Mouse (Mus musculus) frontal cortex, adult 2 months (tissue): ENCODE results near the gene Zup1. TPM values are rescaled to one million over a fixed set of nuclear protein-coding genes. Genes with fewer than 3 reads are reported as not detected.
"Not testable (repeated sequence)": the region's sequence is repeated elsewhere in the genome, so short reads cannot be mapped to it uniquely, and the experiment has no call there.

ENCODE experiments used
- DNase-seq, 2 experiments: peaks; one replicate each; pipeline ENCODE4 v3.0.0; 2022; ENCODE audit warnings: low spot score in 1 of 2; ENCODE audit errors: extremely low spot score in 1 of 2
- polyA plus RNA-seq: library from polyadenylated mRNA; depleted of rRNA; stranded (reverse); fragments of >200 nt; gene quantifications from 2 replicates; pipeline ENCODE4 v1.2.3, GENCODE M21; 2012; rRNA removed

Zup1 gene
- polyA plus RNA-seq: 6.8 and 8.3 TPM in 2 replicates

DNA sequence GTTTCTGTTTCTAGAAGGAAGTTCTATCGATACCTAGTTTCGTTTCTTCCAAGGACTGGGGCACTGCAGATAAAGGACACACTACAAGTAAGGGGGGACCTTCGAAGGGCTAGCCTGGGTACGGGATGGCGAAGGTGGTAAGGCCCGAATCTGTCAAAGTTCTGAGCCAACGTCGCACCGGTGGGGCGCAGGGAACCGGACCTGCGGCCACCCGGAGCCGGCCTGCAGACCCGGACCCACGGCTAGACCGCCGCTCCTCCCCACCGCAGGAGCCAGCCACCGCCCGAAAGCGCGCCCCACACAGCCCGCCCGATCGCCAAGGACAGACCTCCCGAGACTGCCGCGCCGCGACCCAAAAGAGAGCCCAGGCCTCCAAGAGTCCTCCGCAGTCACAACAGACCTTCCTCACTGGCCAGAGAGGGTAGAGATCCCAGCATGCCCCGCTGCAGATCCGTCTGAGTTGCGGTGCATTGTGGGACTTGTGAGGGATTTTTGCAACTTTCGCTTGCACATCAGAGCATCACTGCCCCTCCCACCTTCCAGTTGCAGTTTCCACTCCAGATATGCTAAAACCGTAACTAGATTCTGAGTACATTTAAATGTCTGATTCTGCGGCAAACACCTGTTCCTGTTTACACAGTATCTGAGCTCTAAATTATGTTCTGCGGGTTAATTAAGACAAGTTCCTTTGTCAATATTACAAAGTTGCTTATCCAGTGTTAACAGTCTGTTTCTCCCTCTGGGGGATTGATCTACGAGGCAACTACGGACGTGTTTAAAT is at the start of gene Zup1:
TSS of gene Zup1 (minus strand) at position 467 of the 781 bp plus-strand sequence.
- peak; percentile 69 to 91 for DNase-seq

DNA sequence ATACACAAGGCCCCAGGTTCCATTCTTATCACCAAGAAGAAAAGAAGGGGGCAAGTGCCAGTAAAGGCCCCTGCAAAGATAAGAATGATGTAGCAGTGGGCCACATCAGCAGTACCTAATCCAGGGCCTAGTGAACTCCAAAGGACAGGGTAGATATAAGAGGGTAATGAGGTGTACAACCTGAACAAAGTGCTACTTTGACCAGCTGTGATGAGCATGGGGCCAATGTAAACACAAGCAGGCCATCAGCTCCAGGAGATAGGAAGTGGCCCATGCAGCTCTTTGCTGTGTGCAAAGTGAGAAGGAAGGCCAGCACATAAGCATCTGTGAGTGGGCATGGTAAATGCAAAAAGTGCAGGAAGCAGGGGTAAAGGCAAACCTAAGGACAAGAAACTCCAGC is 47.3 kb upstream of the Zup1 start:
- no peak for DNase-seq

DNA sequence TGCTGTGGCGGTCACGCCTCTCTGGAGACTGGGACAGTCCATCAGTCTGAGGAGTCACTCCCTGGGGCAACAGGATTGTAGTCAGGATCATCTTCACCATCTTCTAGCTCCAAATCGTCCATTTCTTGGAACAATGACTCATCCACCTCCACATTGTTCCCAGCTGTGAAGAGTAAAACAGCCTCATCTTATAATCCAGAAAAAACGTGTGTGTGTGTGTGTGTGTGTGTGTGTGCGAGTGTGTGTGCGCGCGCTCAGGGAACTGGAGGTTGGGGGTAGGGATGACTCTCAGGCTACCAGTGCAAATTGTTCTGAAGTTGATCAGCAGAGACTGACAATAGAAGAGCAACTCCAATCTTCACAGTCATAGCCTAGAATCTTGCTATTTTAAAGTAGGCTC is 45.6 kb upstream of the Zup1 start:
- DNase-seq: peak in 1 of 2 experiments; percentile 5

DNA sequence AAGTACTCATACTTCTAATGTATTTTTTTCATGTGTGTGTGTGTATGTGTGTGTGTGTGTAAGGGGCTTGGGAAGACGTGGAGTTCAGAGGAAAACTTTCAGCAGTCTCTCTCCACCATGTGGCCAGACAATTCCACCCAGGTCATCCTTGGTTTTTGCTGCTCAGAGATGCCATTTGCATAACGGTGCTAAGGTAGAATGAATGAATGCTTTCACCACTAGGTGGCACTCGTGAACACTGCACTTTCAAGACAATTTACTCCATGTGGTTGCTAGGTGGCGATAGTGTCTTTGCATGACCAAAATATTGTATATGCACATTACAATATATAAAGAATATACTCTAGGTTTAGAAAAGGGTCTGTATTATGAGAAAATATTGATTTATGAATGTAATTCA is 35.7 kb upstream of the Zup1 start:
- DNase-seq: peak; percentile 62 to 91

DNA sequence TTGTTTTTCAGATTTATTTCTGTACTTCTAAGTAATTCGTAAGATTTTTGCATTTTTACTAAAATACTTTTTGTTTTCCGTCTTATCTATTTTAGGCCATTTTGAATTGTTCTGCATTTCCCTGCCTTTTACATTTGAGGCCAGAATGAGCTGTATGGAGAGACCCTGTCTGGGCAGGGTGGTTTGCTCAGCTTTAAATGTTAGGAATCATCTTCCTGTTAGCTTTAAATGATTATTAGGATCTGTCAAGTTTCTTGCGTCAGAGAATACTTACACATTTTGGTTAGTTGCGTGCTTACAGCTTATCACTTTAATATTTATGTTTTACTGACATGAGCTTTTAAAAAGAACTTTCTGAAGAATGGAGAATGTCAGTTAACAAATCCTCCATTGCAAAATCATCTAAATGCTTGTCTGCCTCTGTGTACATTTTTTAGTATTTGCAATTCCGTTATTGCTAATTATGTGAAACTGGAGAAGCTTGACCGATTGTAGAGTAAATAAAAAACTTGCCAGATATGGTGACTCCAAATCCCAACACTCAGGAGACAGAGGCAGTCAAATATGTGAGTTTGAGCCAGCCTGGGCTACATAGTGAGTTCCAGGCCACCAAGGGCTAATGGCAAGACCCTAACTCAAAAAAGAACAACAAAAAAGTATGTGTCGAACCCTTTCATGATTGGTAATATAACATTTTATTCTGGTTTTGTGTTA is 23.9 kb upstream of the Zup1 start:
- no peak for DNase-seq

DNA sequence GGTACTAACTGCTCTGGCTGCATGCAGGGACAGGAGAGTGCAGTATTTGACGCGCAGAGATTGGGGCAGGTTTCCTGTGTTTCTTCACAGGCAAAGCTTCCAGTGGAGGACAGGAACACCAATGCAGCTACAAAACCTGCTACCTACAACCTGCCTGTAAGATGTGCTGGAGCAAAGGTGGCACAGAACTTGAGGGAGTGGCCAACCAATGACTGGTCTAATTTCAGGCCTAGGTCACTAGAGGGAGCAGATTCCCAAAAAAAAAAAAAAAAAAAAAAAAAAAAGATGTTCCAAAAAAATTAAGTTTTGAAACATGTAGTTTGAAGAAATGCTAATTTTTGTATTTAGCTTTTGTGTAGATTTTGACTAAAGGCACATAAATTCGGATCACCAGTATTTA is 1.4 kb upstream of the Zup1 start:
- DNase-seq: no peak

DNA sequence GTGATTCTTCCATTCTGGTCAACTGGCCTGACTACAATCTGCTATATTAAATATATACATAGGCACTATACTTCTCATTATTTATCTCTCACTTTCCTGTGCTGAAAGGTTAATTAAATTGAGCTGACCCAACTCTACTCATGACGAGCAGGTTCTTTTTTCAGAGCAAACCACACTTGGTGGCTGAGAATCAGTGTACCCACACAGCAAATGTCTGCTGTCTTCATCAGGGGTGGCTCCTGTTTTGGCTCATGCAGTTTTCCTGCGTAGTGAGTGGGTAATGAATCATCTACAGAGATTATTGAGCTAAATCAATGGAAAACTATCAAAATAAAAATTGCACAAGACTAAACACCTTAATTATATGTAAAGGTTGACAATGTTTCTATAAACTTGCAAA is 4.7 kb downstream of the Zup1 start:
- peak in 1 of 2 experiments; percentile 49 for DNase-seq

DNA sequence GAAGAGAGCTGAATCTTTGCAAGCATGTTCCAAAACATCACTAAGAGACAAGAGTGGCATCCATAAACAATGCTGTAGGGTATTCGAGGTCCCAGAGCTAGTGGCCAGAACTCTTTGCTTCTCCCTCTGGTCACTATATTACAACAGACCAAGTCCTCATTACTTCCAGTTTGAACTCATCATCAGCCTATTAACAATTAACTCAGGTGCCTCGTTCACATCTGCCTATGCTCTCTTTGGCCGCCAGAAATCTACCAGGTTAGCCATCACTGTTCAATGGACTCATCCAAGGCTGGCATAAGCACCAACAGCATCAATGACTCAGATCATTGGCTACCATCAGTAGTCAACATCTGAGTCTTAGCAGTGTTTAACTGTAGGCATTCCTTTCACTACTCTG is 5.7 kb downstream of the Zup1 start:
- DNase-seq: no peak

DNA sequence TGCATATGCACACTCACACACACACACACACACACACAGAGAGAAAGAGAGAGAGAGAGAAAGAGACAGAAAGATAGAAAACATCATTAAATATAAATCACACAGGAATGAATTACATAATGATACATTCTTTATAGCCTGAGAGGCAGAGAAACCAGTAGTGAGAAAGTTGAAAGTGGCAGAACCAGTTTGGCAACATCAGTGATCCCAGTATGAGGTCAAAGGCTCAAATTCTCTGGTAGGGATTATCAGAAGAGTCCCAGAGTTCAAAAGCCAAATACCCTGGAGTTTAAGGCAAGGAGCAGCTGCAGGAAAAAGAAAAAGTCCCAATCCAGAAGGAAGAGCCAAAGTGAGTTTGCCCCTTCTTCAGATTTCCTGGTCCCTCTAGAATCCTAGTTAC is 10.4 kb downstream of the Zup1 start:
- DNase-seq: no peak

DNA sequence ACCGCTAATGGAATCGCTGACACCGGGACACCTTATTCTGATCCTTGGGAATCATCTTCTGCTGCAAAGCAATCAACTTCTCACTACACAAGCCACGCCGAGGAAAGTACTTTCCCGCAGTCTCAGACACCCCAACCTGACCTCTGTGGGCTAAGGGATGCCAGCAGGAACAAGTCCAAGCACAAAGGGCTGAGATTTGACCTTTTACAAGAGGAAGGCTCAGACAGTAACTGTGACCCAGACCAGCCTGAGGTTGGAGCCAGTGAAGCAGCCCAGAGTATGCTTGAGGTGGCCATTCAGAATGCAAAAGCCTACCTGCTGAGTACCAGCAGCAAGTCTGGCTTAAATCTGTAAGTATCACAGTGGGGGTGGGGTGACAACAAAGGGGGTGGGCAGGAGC is 45.6 kb downstream of the Zup1 start:
- DNase-seq: no peak

DNA sequence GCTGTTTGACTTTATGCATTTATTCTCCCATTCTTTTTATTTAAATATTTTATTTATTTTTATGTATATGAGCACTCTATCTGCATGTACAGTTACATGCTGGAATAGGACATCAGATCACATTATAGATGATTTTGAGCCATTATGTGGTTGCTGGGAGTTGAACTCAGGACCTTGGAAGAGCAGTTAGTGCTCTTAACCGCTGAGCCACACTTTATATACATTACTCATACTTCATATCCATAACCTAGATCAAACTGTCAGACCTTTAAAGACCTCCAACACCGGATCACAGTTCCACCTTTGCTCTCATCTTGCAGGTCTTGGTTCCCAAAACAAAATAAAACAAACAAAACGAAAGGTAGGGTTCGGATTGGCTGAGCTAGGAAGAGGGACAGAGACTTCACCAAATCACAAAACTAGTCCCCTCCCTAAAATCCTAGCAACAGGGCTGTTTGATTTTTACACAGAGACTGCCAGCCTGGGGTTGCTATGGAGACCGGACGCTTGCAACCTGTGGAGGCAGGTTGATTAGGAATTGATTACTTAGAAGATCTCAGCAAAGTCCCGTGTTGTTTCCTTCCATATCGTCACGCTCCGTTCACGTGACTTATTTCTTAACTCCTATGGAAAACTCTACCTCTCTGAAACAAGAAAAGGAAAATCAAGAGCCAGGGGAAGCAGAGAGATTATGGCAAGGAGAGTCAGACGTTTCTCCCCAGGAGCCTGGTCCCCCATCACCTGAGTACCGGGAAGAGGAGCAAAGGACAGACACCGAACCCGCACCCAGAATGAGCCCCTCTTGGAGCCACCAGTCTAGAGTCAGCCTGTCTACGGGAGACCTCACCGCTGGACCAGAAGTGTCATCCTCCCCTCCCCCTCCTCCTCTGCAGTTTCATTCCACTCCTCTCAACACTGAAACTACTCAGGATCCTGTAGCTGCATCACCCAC is 46.3 kb downstream of the Zup1 start, which contains the start of gene Rsph4a:
TSS of gene Rsph4a (plus strand) at position 582 of the 952 bp plus-strand sequence.
- peak; percentile 43 to 75 for DNase-seq

DNA sequence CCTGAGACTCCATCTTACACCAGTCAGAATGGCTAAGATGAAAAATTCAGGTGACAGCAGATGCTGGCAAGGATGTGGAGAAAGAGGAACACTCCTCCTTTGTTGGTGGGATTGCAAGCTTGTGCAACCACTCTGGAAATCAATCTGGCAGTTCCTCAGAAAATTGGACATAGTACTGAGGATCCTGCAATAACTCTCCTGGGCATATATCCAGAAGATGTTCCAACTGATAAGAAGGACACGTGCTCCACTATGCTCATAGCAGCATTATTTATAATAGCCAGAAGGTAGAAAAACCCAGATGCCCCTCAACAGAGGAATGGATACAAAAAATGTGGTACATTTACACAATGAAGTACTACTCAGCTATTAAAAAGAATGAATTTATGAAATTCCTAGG is 49.5 kb downstream of the Zup1 start:
- not testable (repeated sequence) for DNase-seq

DNA sequence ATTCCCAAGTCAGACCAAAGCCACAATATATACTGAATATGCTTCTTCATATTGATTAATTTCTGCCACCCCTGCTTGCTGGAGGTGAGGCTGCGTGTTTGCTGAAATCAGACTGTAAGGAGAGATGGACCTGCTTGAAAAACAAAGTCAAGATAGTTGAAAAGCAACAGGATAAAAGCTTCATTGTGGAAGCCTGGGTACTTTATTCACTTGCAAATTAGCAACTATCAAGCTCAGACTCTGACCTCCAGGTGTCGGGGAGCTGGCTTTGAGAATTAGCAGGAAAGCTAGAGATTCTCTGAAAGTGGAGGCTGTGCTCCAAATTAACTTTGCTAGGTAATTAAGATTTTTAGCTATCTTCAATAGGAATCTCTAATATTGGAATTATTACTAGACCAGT is 68.7 kb downstream of the Zup1 start:
- not testable (repeated sequence) for DNase-seq

DNA sequence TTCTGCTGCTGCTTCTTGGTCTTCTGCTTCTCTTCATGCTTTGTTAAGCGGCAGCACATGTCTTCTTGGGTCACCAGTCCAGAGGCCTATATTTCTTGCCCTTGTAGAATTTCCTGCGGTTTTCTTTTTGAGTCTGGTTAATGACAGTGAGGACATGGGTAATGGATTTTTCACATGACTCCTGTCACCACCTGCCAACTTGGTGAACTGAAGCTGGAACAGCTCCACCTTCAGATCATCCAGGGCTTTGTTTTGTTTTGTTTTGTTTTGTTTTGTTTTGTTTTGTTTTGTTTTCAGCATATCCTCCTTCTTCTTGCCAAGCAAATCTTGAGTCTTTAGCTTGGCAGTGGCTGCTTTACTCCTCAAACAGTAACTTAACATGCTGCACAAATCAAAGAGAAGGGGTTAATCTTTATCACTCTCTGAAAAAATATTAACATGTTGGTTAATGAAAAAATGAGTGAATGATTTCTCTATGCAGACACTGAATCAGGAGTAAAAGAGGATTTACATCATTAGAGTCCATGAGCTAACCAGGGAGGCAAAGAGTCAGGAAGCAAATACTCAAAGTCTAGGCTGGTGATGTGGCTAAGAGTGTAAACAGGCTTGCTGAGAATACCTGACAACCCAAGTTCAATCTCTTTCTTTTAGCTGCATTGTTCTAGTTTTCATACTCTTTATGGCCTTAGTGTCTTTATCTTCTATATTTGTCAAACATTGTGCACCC is 78.2 kb downstream of the Zup1 start:
- no peak for DNase-seq

DNA sequence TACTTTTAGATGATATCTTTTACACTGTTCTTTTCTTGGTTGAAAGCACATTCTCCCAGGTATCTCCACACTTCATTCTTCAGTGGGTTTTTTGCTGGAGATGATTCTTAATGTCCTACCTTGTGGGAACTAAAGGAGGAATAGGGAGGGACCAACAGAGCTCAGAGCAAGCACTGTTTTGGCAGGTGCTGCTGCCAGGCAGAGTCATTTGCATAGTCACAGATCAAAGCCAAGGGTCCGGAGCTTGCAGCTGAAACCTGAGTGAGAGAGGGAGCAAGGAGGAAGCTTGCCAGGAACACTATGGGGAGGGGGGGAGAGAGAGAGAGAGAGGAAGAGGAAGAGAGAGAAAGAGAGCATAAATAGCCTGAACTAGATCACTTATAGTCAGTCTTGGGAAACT is 80.6 kb downstream of the Zup1 start:
- DNase-seq: no peak

Other genes with a start within 250 kb of the Zup1 start
- not detected in 2 replicates for gene Sult3a2, start 164.6 kb downstream of the Zup1 start, polyA plus RNA-seq
- gene Sult3a1, start 93.5 kb downstream of the Zup1 start, polyA plus RNA-seq: not detected in 2 replicates
- 0.57 and 0.82 TPM in 2 replicates for gene Rsph4a, start 46.2 kb downstream of the Zup1 start, polyA plus RNA-seq
- 60.9 and 78.0 TPM in 2 replicates for gene Rwdd1, start 68.4 kb upstream of the Zup1 start, polyA plus RNA-seq
- gene Trappc3l, start 86.3 kb upstream of the Zup1 start, polyA plus RNA-seq: not detected in 2 replicates
- not detected in 2 replicates for gene Calhm4, start 93.0 kb upstream of the Zup1 start, polyA plus RNA-seq
- 1.4 and 1.8 TPM in 2 replicates for gene Calhm5, start 145.2 kb upstream of the Zup1 start, polyA plus RNA-seq
- 0.44 and 0.50 TPM in 2 replicates for gene Calhm6, start 176.7 kb upstream of the Zup1 start, polyA plus RNA-seq